Mouse (Mus musculus) R1 (cell line): Measurements from ENCODE around the gene Olfr538.
"Not testable (repeated sequence)": the region's sequence is repeated elsewhere in the genome, so short reads cannot be mapped to it uniquely, and the experiment has no call there.

Source experiments
- DNase-seq: peaks from one replicate; pipeline ENCODE4 v3.0.0-alpha.2; 2018; ENCODE audit warnings: low read depth, low spot score

Gene Olfr538

GRCm38 (mm10) chr7:140567586-140567985 lies at the start of gene Olfr538:
Gene Olfr538 (plus strand): TSS chr7:140567886.
- no peak for DNase-seq

- no peak for DNase-seq
These were observed 27.9 kb upstream of the Olfr538 start for GRCm38 (mm10) chr7:140539746-140540145.

- not testable (repeated sequence) for DNase-seq
These were observed 33.3 kb downstream of the Olfr538 start, which contains the start of gene Olfr46 for GRCm38 (mm10) chr7:140600969-140601368. Gene Olfr46 (plus strand): TSS chr7:140601269.
